Mouse (Mus musculus) heart, embryonic 11.5 days (tissue): Measurements from ENCODE around the gene Slc22a15. TPM values are rescaled to one million over a fixed set of nuclear protein-coding genes. Genes with fewer than 3 reads are reported as not detected.
A peak's percentile ranks its signal among the peaks of the same experiment; 100 is the strongest.

Experiments used
- ATAC-seq: fragments of 200-750 bp; cut with Nextera tagmentation; replicated peaks from 2 replicates; pipeline ENCODE4 v1.8.0; 2017; ENCODE audit warnings: moderate library complexity; ENCODE audit not compliant: insufficient number of reproducible peaks, low FRiP score, low TSS enrichment
- H3K27ac ChIP-seq: fragments of 300-500 bp; sonication (generic); 2 replicates; pipeline ENCODE4 v1.5.1; 2014; ENCODE audit warnings: mild to moderate bottlenecking, low read depth, low read length
- H3K27me3 ChIP-seq: fragments of 300-500 bp; sonication (generic); 2 replicates; pipeline ENCODE4 v1.6.1; 2014; ENCODE audit warnings: mild to moderate bottlenecking, low read length, mixed read lengths; ENCODE audit not compliant: control insufficient read depth, insufficient read depth
- H3K36me3 ChIP-seq: fragments of 300-500 bp; sonication (generic); 2 replicates; pipeline ENCODE4 v1.6.1; 2014; ENCODE audit warnings: mild to moderate bottlenecking, low read length, moderate library complexity, mixed read lengths; ENCODE audit not compliant: control insufficient read depth, insufficient read depth
- H3K4me1 ChIP-seq: fragments of 300-500 bp; sonication (generic); 2 replicates; pipeline ENCODE4 v1.6.1; 2014; ENCODE audit warnings: low read length; ENCODE audit not compliant: control insufficient read depth, insufficient read depth
- H3K4me2 ChIP-seq: fragments of 300-500 bp; sonication (generic); 2 replicates; pipeline ENCODE4 v1.6.1; 2014; ENCODE audit warnings: mild to moderate bottlenecking, moderate library complexity
- H3K4me3 ChIP-seq: fragments of 300-500 bp; sonication (generic); 2 replicates; pipeline ENCODE4 v1.5.1; 2014; ENCODE audit warnings: low read depth, low read length
- H3K9ac ChIP-seq: fragments of 300-500 bp; sonication (generic); 2 replicates; pipeline ENCODE4 v1.6.1; 2014; ENCODE audit warnings: mild to moderate bottlenecking, low read depth, low read length, moderate library complexity
- H3K9me3 ChIP-seq: fragments of 300-500 bp; sonication (generic); replicated peaks from 2 replicates; pipeline ENCODE4 v1.6.1; 2016; ENCODE audit warnings: low read length; ENCODE audit not compliant: control insufficient read depth
- WGBS: fragments of 180-500 bp; shearing (Covaris S2); extraction: QIAGEN DNeasy Blood & Tissue Kit; methylation state at CpG from one replicate; pipeline ENCODE4 v1.1.7; 2014; ENCODE audit not compliant: insufficient replicate concordance; 5-methylcytosine and 5-hydroxymethylcytosine counted together
- polyA plus RNA-seq: library from polyadenylated mRNA; unstranded; fragments of >200 nt; fragmentation: Nextera tagmentation; extraction: Ambion mirVana; gene quantifications from 2 replicates; pipeline ENCODE4 v1.2.1, GENCODE M21; 2014

Slc22a15 gene
- polyA plus RNA-seq, 1 experiment from 2014 or later: 7.3 TPM

GRCm38 (mm10) chr3:101948572-101948971 lies 24.3 kb upstream of the Slc22a15 start:
- no peak for ATAC-seq
- no peaks in the 10 kb centered on the region for H3K27me3 ChIP-seq
- no peaks in the 10 kb centered on the region for H3K36me3 ChIP-seq
- no peaks in the 10 kb centered on the region for H3K4me1 ChIP-seq
- H3K9ac ChIP-seq: no peak overlapping the region
- H3K27ac ChIP-seq: no peak overlapping the region
- no peak overlapping the region for H3K4me2 ChIP-seq
- no peaks in the 10 kb centered on the region for H3K9me3 ChIP-seq
- no peak overlapping the region for H3K4me3 ChIP-seq
- 51% methylated on average over 3 of the region's 3 CpGs for WGBS

DNA sequence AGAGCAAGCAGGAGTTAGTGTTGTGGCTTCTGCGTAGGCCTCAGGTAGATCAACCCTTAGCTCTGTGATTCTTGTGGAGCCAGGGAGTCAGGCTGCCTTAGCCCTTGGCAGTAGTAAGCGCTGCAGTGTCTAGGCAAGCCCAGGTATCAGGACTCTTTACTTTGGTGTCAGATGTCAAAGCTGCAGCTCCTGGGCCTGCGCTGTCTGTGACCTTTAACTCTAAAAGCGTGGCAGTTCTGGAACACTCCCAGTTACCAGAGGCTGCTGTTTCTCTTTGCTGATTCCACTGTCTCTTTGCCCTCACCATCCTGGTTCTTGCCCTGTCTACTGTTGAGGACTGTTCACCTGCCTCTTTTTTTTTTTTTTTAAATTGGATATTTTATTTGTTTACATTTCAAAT lies 23.0 kb upstream of the Slc22a15 start:
- Histone ChIP-seq H3K4me2 (no peak overlapping the region), H3K9me3 (no peaks in the 10 kb centered on the region), H3K36me3 (no peaks in the 10 kb centered on the region), H3K27ac (no peak overlapping the region), H3K4me3 (no peak overlapping the region), H3K4me1 (no peaks in the 10 kb centered on the region), H3K27me3 (no peaks in the 10 kb centered on the region), H3K9ac (no peak overlapping the region)
- no peak for ATAC-seq
- 54% methylated on average over 4 of the region's 4 CpGs for WGBS

DNA sequence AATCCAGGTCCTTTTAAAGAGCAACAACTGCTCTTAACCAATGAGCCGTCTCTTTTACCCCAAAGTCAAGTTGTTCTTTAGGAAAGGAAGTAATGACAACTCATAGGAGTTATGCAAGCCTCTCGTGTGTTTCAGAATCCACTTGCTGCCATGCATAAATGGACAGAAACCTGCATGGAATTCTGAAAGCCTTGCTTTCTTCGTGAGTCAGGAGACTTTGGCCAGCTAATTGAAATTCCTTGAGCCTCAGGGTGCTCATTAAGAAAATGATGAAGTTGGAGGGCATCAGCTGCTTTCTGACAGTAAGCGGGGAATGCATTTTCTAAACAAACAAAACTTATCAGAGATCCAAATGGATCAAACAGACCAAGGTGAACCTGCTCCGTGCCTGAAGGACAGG lies 21.0 kb upstream of the Slc22a15 start:
- Histone ChIP-seq H3K36me3 (no peaks in the 10 kb centered on the region), H3K9me3 (no peaks in the 10 kb centered on the region), H3K4me1 (no peaks in the 10 kb centered on the region), H3K4me3 (no peak overlapping the region), H3K27me3 (no peaks in the 10 kb centered on the region), H3K9ac (no peak overlapping the region), H3K4me2 (no peak overlapping the region), H3K27ac (no peak overlapping the region)
- ATAC-seq: no peak
- WGBS: 73% methylated on average over 5 of the region's 5 CpGs

- no peak for ATAC-seq
- WGBS: 60% methylated on average over 4 of the region's 4 CpGs
Measured at GRCm38 (mm10) chr3:101940418-101940817, 16.2 kb upstream of the Slc22a15 start.

DNA sequence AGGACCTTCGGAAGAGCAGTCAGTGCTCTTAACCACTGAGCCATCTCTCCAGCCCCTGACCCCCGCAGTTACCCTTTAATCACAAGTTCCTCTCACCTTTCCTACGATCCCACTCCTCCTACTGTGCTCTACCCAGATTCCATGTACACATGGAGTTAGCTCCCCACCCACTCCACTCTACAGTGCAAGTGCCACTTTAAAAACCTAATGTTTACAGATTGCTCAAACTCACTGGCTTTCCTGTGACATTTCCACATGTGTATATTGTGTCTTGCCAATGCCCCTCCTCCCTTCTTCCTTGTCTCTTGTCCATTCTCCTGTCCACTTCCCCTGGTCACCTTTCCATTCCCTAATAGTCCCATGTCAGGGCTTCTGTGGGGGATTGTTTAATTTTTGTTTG lies 15.6 kb upstream of the Slc22a15 start:
- Histone ChIP-seq H3K36me3 (no peaks in the 10 kb centered on the region), H3K4me2 (no peak overlapping the region)
- WGBS: 77% methylated on average over 3 of the region's 3 CpGs

More at GRCm38 (mm10) chr3:101940418-101940817, 16.2 kb upstream of the Slc22a15 start:
- no peak overlapping the region for H3K4me3 ChIP-seq
- H3K9ac ChIP-seq: no peak overlapping the region
- no peaks in the 10 kb centered on the region for H3K36me3 ChIP-seq
- no peaks in the 10 kb centered on the region for H3K4me1 ChIP-seq
- H3K27ac ChIP-seq: no peak overlapping the region
- no peaks in the 10 kb centered on the region for H3K27me3 ChIP-seq
- H3K4me2 ChIP-seq: no peak overlapping the region
- no peaks in the 10 kb centered on the region for H3K9me3 ChIP-seq

DNA sequence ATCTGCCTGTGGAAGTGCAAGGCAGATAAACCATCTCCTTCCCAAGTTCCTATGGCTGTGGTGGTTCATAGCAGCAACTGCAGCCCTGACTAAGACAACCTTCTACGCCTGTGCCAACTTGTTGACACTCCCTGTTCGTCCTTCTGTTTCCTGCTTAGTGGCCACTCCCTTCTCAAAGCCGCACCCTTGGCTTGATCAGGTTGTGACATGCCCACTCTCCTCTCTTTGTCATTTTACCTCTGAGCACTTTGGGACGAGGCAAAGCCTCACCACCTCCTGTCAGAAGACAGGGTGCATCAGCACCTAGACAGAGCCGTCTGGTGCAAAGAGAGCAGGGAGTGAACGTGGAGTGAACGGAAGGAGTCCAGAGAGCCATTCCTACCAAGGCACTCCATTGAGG lies 14.9 kb upstream of the Slc22a15 start:
- Histone ChIP-seq H3K9ac (no peak overlapping the region), H3K9me3 (no peaks in the 10 kb centered on the region), H3K4me2 (no peak overlapping the region), H3K4me3 (no peak overlapping the region), H3K36me3 (no peaks in the 10 kb centered on the region), H3K27me3 (no peaks in the 10 kb centered on the region), H3K27ac (no peak overlapping the region), H3K4me1 (no peaks in the 10 kb centered on the region)
- no peak for ATAC-seq
- WGBS: 55% methylated on average over 7 of the region's 7 CpGs

More for the DNA sequence above, 15.6 kb upstream of the Slc22a15 start:
- no peak for ATAC-seq
- H3K27me3 ChIP-seq: no peaks in the 10 kb centered on the region
- no peak overlapping the region for H3K9ac ChIP-seq
- no peak overlapping the region for H3K4me3 ChIP-seq
- no peak overlapping the region for H3K27ac ChIP-seq
- no peaks in the 10 kb centered on the region for H3K4me1 ChIP-seq
- H3K9me3 ChIP-seq: no peaks in the 10 kb centered on the region

GRCm38 (mm10) chr3:101936369-101936768 lies 12.1 kb upstream of the Slc22a15 start:
- Histone ChIP-seq H3K4me1 (no peaks in the 10 kb centered on the region), H3K4me2 (no peak overlapping the region), H3K4me3 (no peak overlapping the region), H3K9ac (no peak overlapping the region), H3K27ac (no peak overlapping the region), H3K36me3 (no peaks in the 10 kb centered on the region), H3K27me3 (no peaks in the 10 kb centered on the region), H3K9me3 (no peaks in the 10 kb centered on the region)
- ATAC-seq: no peak
- WGBS: 64% methylated on average over 3 of the region's 3 CpGs

DNA sequence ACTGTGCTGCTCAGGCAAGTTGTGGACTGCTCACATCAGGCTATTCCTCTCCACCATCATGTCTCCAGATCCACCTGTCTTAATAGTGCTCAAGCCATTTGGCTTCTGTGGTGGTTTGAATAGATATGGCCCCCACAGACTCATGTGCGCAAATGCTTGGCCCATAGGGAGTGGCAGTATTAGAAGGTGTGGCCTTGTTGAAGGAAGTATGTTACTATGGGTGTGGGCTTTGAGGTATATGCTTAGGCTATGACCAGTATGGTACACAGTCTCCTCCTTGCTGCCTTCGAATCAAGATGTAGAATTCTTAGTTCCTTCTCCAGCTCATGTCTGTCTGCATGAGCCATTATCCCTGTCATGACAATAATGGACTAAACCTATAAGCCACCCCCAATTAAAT lies 9.6 kb upstream of the Slc22a15 start:
- no peak overlapping the region for H3K4me3 ChIP-seq
- no peak overlapping the region for H3K4me2 ChIP-seq
- 0 out of 2 replicates have a peak, but pooled peaks cover 4% of the 10 kb centered on the region for H3K4me1 ChIP-seq
- H3K9me3 ChIP-seq: no peaks in the 10 kb centered on the region
- H3K9ac ChIP-seq: no peak overlapping the region
- H3K27me3 ChIP-seq: no peaks in the 10 kb centered on the region
- peak; percentile 22; the same call in 1 of the 2 replicates for ATAC-seq
- H3K36me3 ChIP-seq: no peaks in the 10 kb centered on the region
- 85% methylated on average over 2 of the region's 2 CpGs for WGBS
- no peak overlapping the region for H3K27ac ChIP-seq

DNA sequence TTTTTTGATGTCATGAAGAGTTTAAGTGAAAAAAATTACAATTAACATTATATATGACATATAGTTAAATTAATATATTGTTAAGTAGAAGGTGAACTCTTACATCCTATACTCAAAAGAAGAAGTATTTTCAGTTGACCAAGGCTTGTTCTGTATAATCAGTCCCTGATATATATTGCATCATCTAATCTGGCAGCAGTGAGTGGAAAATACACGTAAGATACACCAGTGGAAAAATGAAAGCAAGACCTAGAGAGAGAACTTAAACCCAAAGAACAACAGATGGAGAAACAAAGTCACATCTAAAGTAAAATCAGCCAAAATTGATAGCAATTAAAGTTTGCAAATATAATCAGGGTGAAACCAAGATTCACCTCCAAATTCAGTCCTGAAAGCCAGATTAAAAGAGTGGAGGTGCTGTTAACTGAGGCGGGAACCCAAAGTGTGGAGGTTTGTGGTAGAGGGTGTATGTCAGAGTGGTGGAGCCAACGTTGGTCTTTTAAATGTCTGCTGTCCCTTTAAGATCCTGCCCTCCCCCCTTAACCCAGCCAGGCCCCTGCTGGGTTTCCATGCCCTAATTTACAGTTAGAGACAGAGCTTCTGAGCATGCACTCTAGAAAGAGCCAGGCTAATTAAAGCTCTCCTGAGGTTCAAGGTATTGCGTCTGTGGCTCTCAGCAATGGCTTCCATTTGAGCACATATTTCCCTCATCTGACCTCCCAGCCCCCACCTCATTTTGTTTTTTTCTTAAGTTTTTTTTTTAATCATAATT lies 5.0 kb upstream of the Slc22a15 start:
- H3K4me3 ChIP-seq: no peak overlapping the region
- no peaks in the 10 kb centered on the region for H3K36me3 ChIP-seq
- H3K4me2 ChIP-seq: no peak overlapping the region
- 30% methylated on average over 4 of the region's 4 CpGs for WGBS
- peaks cover 13% of the 10 kb centered on the region; the same call in 1 of the 2 replicates for H3K4me1 ChIP-seq
- no peak overlapping the region for H3K9ac ChIP-seq
- ATAC-seq: no peak
- H3K27ac ChIP-seq: no peak overlapping the region
- no peaks in the 10 kb centered on the region for H3K9me3 ChIP-seq
- H3K27me3 ChIP-seq: no peaks in the 10 kb centered on the region
